Mouse (Mus musculus): ENCODE results near the gene Gm2310. TPM values are rescaled to one million over a fixed set of nuclear protein-coding genes. Genes with fewer than 3 reads are reported as not detected.

The Gm2310 gene
- polyA plus RNA-seq, 1 experiment from 2014 or later = not detected

- H3K36me3 ChIP-seq (ENCODE audit: control insufficient read depth, insufficient read depth, low read length) = no peaks in the 10 kb centered on the region
- no peak overlapping the region for H3K27ac ChIP-seq (replicated peaks; ENCODE audit: low read depth, low read length)
- no peaks in the 10 kb centered on the region for H3K9me3 ChIP-seq (ENCODE audit: control insufficient read depth, low read length)
- ATAC-seq (ENCODE audit: low read depth) = no peak
- no peak overlapping the region for H3K4me2 ChIP-seq (ENCODE audit: low read depth, low read length)
- no peaks in the 10 kb centered on the region for H3K27me3 ChIP-seq (replicated peaks; ENCODE audit: control insufficient read depth, insufficient read depth, low read length)
- peak; percentile 11 for DNase-seq (ENCODE audit: low spot score)
- H3K9ac ChIP-seq (ENCODE audit: low read depth, low read length) = no peak overlapping the region
- WGBS = 28% methylated on average over 5 of the region's 5 CpGs
- H3K4me1 ChIP-seq (ENCODE audit: control insufficient read depth, insufficient read depth, low read length) = no peaks in the 10 kb centered on the region; the same call in 1 of the 2 replicates
- no peak overlapping the region for H3K4me3 ChIP-seq (ENCODE audit: low read depth, low read length)
Measured at GRCm38 (mm10) chr15:8512957-8513356, 6.8 kb downstream of the Gm2310 start.

- WGBS = 49% methylated on average over 9 of the region's 9 CpGs
- Histone ChIP-seq H3K4me3 (ENCODE audit: low read depth, low read length) (no peak overlapping the region), H3K9me3 (ENCODE audit: control insufficient read depth, low read length) (no peaks in the 10 kb centered on the region), H3K36me3 (ENCODE audit: control insufficient read depth, insufficient read depth, low read length) (no peaks in the 10 kb centered on the region), H3K4me1 (ENCODE audit: control insufficient read depth, insufficient read depth, low read length) (no peaks in the 10 kb centered on the region; the same call in 1 of the 2 replicates), H3K9ac (ENCODE audit: low read depth, low read length) (no peak overlapping the region), H3K4me2 (ENCODE audit: low read depth, low read length) (no peak overlapping the region), H3K27me3 (replicated peaks; ENCODE audit: control insufficient read depth, insufficient read depth, low read length) (no peaks in the 10 kb centered on the region), H3K27ac (replicated peaks; ENCODE audit: low read depth, low read length) (no peak overlapping the region)
- no peak for ATAC-seq (ENCODE audit: low read depth)
- no peak for DNase-seq (ENCODE audit: low spot score)
Measured at GRCm38 (mm10) chr15:8511861-8512260, 7.9 kb downstream of the Gm2310 start.

GRCm38 (mm10) chr15:8502431-8502830 lies 17.3 kb downstream of the Gm2310 start:
- no peak overlapping the region for H3K27ac ChIP-seq (replicated peaks; ENCODE audit: low read depth, low read length)
- no peak overlapping the region for H3K9ac ChIP-seq (ENCODE audit: low read depth, low read length)
- no peaks in the 10 kb centered on the region for H3K4me1 ChIP-seq (ENCODE audit: control insufficient read depth, insufficient read depth, low read length)
- ATAC-seq (ENCODE audit: low read depth) = no peak
- 94% methylated on average over 2 of the region's 2 CpGs for WGBS
- no peaks in the 10 kb centered on the region for H3K27me3 ChIP-seq (replicated peaks; ENCODE audit: control insufficient read depth, insufficient read depth, low read length)
- no peak overlapping the region for H3K4me3 ChIP-seq (ENCODE audit: low read depth, low read length)
- H3K9me3 ChIP-seq (ENCODE audit: control insufficient read depth, low read length) = peaks cover 4% of the 10 kb centered on the region; the same call in 1 of the 2 replicates
- no peak overlapping the region for H3K4me2 ChIP-seq (ENCODE audit: low read depth, low read length)
- no peak for DNase-seq (ENCODE audit: low spot score)
- no peaks in the 10 kb centered on the region for H3K36me3 ChIP-seq (ENCODE audit: control insufficient read depth, insufficient read depth, low read length)

- WGBS = 70% methylated on average over 6 of the region's 6 CpGs
- H3K9ac ChIP-seq (ENCODE audit: low read depth, low read length) = no peak overlapping the region
- H3K4me2 ChIP-seq (ENCODE audit: low read depth, low read length) = no peak overlapping the region
Measured at GRCm38 (mm10) chr15:8485261-8485660, 34.5 kb downstream of the Gm2310 start.

GRCm38 (mm10) chr15:8469006-8469575 lies 50.7 kb downstream of the Gm2310 start:
- no peak for ATAC-seq (ENCODE audit: low read depth)
- Histone ChIP-seq H3K4me1 (ENCODE audit: control insufficient read depth, insufficient read depth, low read length) (no peaks in the 10 kb centered on the region), H3K27me3 (replicated peaks; ENCODE audit: control insufficient read depth, insufficient read depth, low read length) (no peaks in the 10 kb centered on the region), H3K27ac (replicated peaks; ENCODE audit: low read depth, low read length) (no peak overlapping the region), H3K4me2 (ENCODE audit: low read depth, low read length) (no peak overlapping the region), H3K9ac (ENCODE audit: low read depth, low read length) (no peak overlapping the region), H3K9me3 (ENCODE audit: control insufficient read depth, low read length) (no peaks in the 10 kb centered on the region), H3K4me3 (ENCODE audit: low read depth, low read length) (no peak overlapping the region), H3K36me3 (ENCODE audit: control insufficient read depth, insufficient read depth, low read length) (no peaks in the 10 kb centered on the region)
- WGBS = 66% methylated on average over 4 of the region's 4 CpGs
- DNase-seq (ENCODE audit: low spot score) = no peak

More at GRCm38 (mm10) chr15:8485261-8485660, 34.5 kb downstream of the Gm2310 start:
- ATAC-seq (ENCODE audit: low read depth) = no peak
- H3K4me3 ChIP-seq (ENCODE audit: low read depth, low read length) = no peak overlapping the region
- H3K9me3 ChIP-seq (ENCODE audit: control insufficient read depth, low read length) = no peaks in the 10 kb centered on the region
- no peaks in the 10 kb centered on the region for H3K4me1 ChIP-seq (ENCODE audit: control insufficient read depth, insufficient read depth, low read length)
- no peaks in the 10 kb centered on the region for H3K27me3 ChIP-seq (replicated peaks; ENCODE audit: control insufficient read depth, insufficient read depth, low read length)
- peak; percentile 16 for DNase-seq (ENCODE audit: low spot score)
- no peak overlapping the region for H3K27ac ChIP-seq (replicated peaks; ENCODE audit: low read depth, low read length)
- no peaks in the 10 kb centered on the region for H3K36me3 ChIP-seq (ENCODE audit: control insufficient read depth, insufficient read depth, low read length)

Other genes with a start within 250 kb of the Gm2310 start
- gene Nipbl, start 75.5 kb downstream of the Gm2310 start, polyA plus RNA-seq (2014; fragmentation: Nextera tagmentation; extraction: Ambion mirVana) = 20.3 and 20.9 TPM in 2 replicates
- gene Slc1a3, start 190.8 kb upstream of the Gm2310 start, polyA plus RNA-seq (2014; fragmentation: Nextera tagmentation; extraction: Ambion mirVana) = 32.8 and 36.5 TPM in 2 replicates